Mouse (Mus musculus) ovary, postnatal 10 days (tissue): Measurements from ENCODE around the gene Btbd16.

ENCODE experiments used
- DNase-seq: peaks from one replicate; pipeline ENCODE4 v3.0.0; 2022; ENCODE audit warnings: low spot score

The Btbd16 gene

GRCm38 (mm10) chr7:130864711-130865110 lies 90.8 kb downstream of the Btbd16 start:
- DNase-seq: no peak

GRCm38 (mm10) chr7:130865613-130866591 lies 92.0 kb downstream of the Btbd16 start, which contains the start of gene Plekha1:
Gene Plekha1, plus strand, starts transcription at chr7:130865756.
- peak; percentile 84 for DNase-seq

DNA sequence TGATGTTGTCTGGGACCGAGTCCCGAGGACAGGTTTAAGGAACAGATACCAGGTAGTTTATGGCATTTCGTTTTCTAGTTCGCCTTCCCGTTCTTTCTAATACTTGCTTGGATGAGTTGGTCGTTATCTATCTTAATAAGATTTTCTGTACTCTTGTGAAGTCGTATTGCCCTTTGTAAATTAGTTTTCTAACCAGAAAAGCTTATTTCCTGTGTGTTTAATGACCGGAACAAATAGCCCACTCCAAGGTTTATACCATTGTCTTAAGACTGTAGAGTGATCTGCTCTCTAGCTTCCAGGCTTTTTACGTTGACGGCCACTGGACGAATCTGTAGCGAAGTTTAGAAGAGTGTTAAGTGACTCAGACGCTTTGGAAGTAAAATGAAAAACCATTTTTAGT lies 92.8 kb downstream of the Btbd16 start:
- no peak for DNase-seq

- DNase-seq: no peak
Observed at GRCm38 (mm10) chr7:130867256-130867655, 93.4 kb downstream of the Btbd16 start.
